Mouse (Mus musculus) ES-E14 (cell line): ENCODE measurements around the gene Zcchc9. TPM values are rescaled to one million over a fixed set of nuclear protein-coding genes. Genes with fewer than 3 reads are reported as not detected.

Experiments used
- DNase-seq: peaks from one replicate; pipeline ENCODE4 v3.0.0-alpha.2; 2013; ENCODE audit warnings: low read depth, low spot score
- H3K27ac ChIP-seq: 2 replicates; pipeline ENCODE4 v1.5.1; 2012; ENCODE audit warnings: low read depth, mild to moderate bottlenecking, low read length, moderate library complexity, mixed read lengths; ENCODE audit not compliant: poor library complexity, insufficient read depth, severe bottlenecking
- H3K36me3 ChIP-seq: 2 replicates; pipeline ENCODE4 v1.6.1; 2012; ENCODE audit warnings: mild to moderate bottlenecking, low read length, moderate library complexity, mixed read lengths; ENCODE audit not compliant: control insufficient read depth, poor library complexity, insufficient read depth, severe bottlenecking
- H3K4me1 ChIP-seq, 2 experiments: fragments of 150-350 bp in 1 of 2; sonication (generic) in 1 of 2; 2 replicates each; pipeline ENCODE4 v1.6.1; 2012; ENCODE audit warnings: low read length in 2 of 2, mild to moderate bottlenecking in 1 of 2, mixed read lengths in 1 of 2; ENCODE audit not compliant: control insufficient read depth in 2 of 2, insufficient read depth in 2 of 2, poor library complexity in 1 of 2
- H3K4me3 ChIP-seq, 2 experiments: fragments of 150-350 bp in 1 of 2; sonication (generic) in 1 of 2; 2 replicates each; pipeline ENCODE4 v1.5.1; 2012; ENCODE audit warnings: low read length in 2 of 2, low read depth in 1 of 2, mild to moderate bottlenecking in 1 of 2, mixed read lengths in 1 of 2; ENCODE audit not compliant: insufficient read depth in 1 of 2, poor library complexity in 1 of 2, severe bottlenecking in 1 of 2
- H3K9ac ChIP-seq: 2 replicates; pipeline ENCODE4 v1.6.1; 2012; ENCODE audit warnings: low read depth, mild to moderate bottlenecking, low read length, mixed read lengths; ENCODE audit not compliant: poor library complexity, insufficient read depth, severe bottlenecking
- H3K9me3 ChIP-seq: fragments of 150-350 bp; sonication (generic); 2 replicates; pipeline ENCODE4 v1.6.1; 2012; ENCODE audit warnings: low read depth, mild to moderate bottlenecking, low read length; ENCODE audit not compliant: control insufficient read depth, insufficient read depth
- CHD2 ChIP-seq: IDR thresholded peaks from 2 replicates; pipeline ENCODE4 v1.6.1; 2014; ENCODE audit warnings: mild to moderate bottlenecking, low read depth, low read length, inconsistent platforms
- HCFC1 ChIP-seq: IDR thresholded peaks from 2 replicates; pipeline ENCODE4 v1.6.1; 2012; ENCODE audit warnings: low read length, inconsistent platforms, borderline replicate concordance; ENCODE audit not compliant: insufficient read depth
- MAFK ChIP-seq: IDR thresholded peaks from 2 replicates; pipeline ENCODE4 v1.6.1; 2014; ENCODE audit warnings: mild to moderate bottlenecking, low read depth, low read length, inconsistent platforms; ENCODE audit not compliant: insufficient read depth
- ZC3H11A ChIP-seq: IDR thresholded peaks from 2 replicates; pipeline ENCODE4 v1.6.1; 2012; ENCODE audit warnings: low read depth, mild to moderate bottlenecking, inconsistent platforms, low read length, borderline replicate concordance
- ZNF384 ChIP-seq: IDR thresholded peaks from 2 replicates; pipeline ENCODE4 v1.6.1; 2012; ENCODE audit warnings: low read depth, low read length, inconsistent platforms
- in situ Hi-C, 2 experiments: fragments of 600-800 bp; cut with MboI; formaldehyde crosslinking; loops; one replicate each; pipeline ENCODE4 v1.15.1; 2025; ENCODE audit warnings: low sequenced_read_pairs in 2 of 2, inconsistent platforms in 1 of 2; ENCODE audit not compliant: unreplicated experiment in 2 of 2
- total RNA-seq: library from RNA; depleted of rRNA; stranded (reverse); fragments of 300-350 nt; gene quantifications from 2 replicates; pipeline ENCODE4 v1.2.3, GENCODE M21; 2012

Gene Zcchc9
- total RNA-seq, 1 experiment: 20.0 TPM

DNA sequence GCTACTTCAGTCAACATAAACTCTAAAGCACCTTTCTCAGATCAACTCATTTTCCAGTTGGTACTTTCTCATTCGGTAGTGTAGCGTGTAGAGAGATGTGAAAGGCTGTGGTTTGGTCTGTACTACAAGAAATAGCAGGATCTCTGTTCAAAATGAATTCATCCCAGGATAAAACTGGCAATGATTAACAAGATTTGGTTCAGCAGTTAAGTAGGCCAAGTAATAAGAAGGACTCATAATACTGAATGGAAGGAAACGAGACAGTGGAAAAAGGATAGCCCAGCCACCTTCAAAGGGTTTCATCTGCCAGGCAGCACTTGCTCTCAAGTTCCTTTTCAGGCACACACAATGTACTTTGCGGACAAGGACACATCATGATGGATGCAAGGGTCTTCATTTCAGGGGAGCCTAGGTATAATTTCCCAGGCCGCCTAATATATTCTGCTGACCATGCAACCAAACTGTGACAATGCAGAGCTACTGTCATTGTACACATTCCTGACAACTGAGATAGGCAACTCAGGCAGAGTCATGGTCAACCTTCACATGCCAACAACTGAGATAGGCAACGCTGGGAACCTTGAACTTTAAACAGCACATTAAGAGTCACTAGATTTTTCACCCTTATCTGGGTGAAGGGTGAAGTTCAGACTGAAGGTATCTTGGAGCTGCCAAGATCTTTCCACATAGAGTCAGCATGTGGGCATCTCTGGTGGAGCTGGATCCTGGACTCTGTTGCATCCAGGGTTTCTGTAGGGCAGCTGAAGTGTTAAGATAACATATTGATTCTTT lies 45.7 kb downstream of the Zcchc9 start:
- H3K36me3 ChIP-seq: no peaks in the 10 kb centered on the region
- H3K4me3 ChIP-seq: no peak overlapping the region
- in situ Hi-C loops: no loop called here
- no peaks in the 10 kb centered on the region for H3K4me1 ChIP-seq
- H3K27ac ChIP-seq: no peak overlapping the region
- H3K9ac ChIP-seq: no peak overlapping the region
- TF ChIP-seq ZNF384 (no peak), HCFC1 (no peak), MAFK (no peak), ZC3H11A (no peak), CHD2 (no peak)
- H3K9me3 ChIP-seq: no peaks in the 10 kb centered on the region
- no peak for DNase-seq

- no peaks in the 10 kb centered on the region for H3K4me1 ChIP-seq
- in situ Hi-C loops: no loop called here
- no peak overlapping the region for H3K4me3 ChIP-seq
- TF ChIP-seq HCFC1: no peak
- TF ChIP-seq CHD2: no peak
- TF ChIP-seq ZNF384: no peak
- no peak for TF ChIP-seq MAFK
- TF ChIP-seq ZC3H11A: no peak
- H3K9ac ChIP-seq: no peak overlapping the region
- 0 out of 2 replicates have a peak overlapping the region, but pooled peaks have one; percentile 40 for H3K27ac ChIP-seq
- DNase-seq: no peak
- no peaks in the 10 kb centered on the region for H3K36me3 ChIP-seq
- H3K9me3 ChIP-seq: no peaks in the 10 kb centered on the region
These were observed 47.0 kb downstream of the Zcchc9 start for GRCm38 (mm10) chr13:91760302-91761050.

GRCm38 (mm10) chr13:91759791-91760190 lies 47.7 kb downstream of the Zcchc9 start:
- no peaks in the 10 kb centered on the region for H3K4me1 ChIP-seq
- no peaks in the 10 kb centered on the region for H3K9me3 ChIP-seq
- H3K4me3 ChIP-seq: no peak overlapping the region
- in situ Hi-C loops: no loop called here
- DNase-seq: no peak
- H3K9ac ChIP-seq: no peak overlapping the region
- H3K27ac ChIP-seq: no peak overlapping the region
- TF ChIP-seq ZNF384: no peak
- TF ChIP-seq HCFC1: no peak
- TF ChIP-seq CHD2: no peak
- no peak for TF ChIP-seq ZC3H11A
- H3K36me3 ChIP-seq: no peaks in the 10 kb centered on the region

- Histone ChIP-seq H3K4me3 (no peak overlapping the region), H3K36me3 (no peaks in the 10 kb centered on the region), H3K4me1 (no peaks in the 10 kb centered on the region), H3K9ac (no peak overlapping the region), H3K27ac (no peak overlapping the region), H3K9me3 (no peaks in the 10 kb centered on the region)
- in situ Hi-C loops: no loop called here
- TF ChIP-seq HCFC1 (no peak), CHD2 (no peak), ZC3H11A (no peak), MAFK (no peak), ZNF384 (no peak)
- DNase-seq: no peak
These were observed 49.0 kb downstream of the Zcchc9 start for GRCm38 (mm10) chr13:91758316-91759048.
